Mouse (Mus musculus): ENCODE data around the gene Fam71e1. TPM values are rescaled to one million over a fixed set of nuclear protein-coding genes. Genes with fewer than 3 reads are reported as not detected.

The Fam71e1 gene
- polyA plus RNA-seq, 1 experiment from 2014 or later = 11.4 TPM

DNA sequence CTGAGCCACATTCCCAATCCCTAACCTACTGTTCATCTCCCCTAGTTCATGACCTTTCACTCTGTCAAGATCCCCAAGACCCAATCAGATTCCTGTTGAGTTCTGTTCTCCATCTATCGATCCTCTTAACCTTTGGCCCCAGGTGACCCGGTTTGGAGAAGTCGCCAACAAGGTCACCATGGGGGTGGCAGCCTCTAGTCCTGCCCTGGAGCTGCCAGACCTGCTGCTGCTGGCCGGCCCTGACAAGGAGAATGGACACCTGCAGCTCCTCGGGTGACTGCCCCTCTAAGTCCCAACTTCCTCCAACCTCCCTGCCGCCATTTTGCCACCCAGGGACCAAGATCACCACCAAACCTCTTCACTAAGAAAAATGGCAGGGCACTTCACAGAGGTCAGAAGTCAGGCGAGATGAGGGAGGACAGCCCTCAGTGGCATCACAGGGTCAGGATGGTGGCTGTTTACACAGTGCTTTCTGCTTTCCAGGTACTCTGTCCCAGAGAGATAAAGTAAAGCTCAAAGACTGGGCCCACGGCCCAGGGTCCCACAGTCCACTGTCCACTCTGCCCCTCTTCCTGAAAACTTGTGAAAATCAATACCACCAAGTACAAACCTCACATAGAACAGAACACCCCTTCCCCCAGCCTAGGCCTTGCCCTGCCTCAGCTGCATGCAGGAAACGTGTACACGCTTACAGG, 1.1 kb downstream of the Fam71e1 start:
- Histone ChIP-seq H3K9ac (replicated peaks; ENCODE audit: low read depth) (no peak overlapping the region), H3K4me2 (replicated peaks; ENCODE audit: low read depth, low read length) (peak overlapping the region; percentile 86; the same call in 1 of the 2 replicates)
- TF ChIP-seq CTCF (IDR thresholded peaks at IDR 0.05) (no peak), EP300 (IDR thresholded peaks at IDR 0.05) (no peak)

GRCm38 (mm10) chr7:44498922-44499321, 2.5 kb downstream of the Fam71e1 start:
- H3K27ac ChIP-seq (ENCODE audit: low read length) = no peak overlapping the region
- no peak overlapping the region for H3K9ac ChIP-seq (replicated peaks; ENCODE audit: low read depth)
- 69% methylated on average over 1 of the region's 1 CpGs for WGBS
- peaks cover 10% of the 10 kb centered on the region; the same call in 1 of the 2 replicates for H3K4me1 ChIP-seq (ENCODE audit: insufficient read depth, low read depth, low read length)
- DNase-seq (ENCODE audit: low spot score) (no peak), ATAC-seq (no peak)
- H3K27me3 ChIP-seq (replicated peaks; ENCODE audit: insufficient read depth, low read length) = no peaks in the 10 kb centered on the region
- no peaks in the 10 kb centered on the region for H3K36me3 ChIP-seq (ENCODE audit: insufficient read depth, low read length)
- no peak overlapping the region for H3K4me2 ChIP-seq (replicated peaks; ENCODE audit: low read depth, low read length)
- no peak overlapping the region for H3K4me3 ChIP-seq (ENCODE audit: low read depth, low read length)
- TF ChIP-seq CTCF (IDR thresholded peaks at IDR 0.05) (no peak), EP300 (IDR thresholded peaks at IDR 0.05) (no peak)
- no peaks in the 10 kb centered on the region for H3K9me3 ChIP-seq (ENCODE audit: low read length)

More for the DNA sequence above, 1.1 kb downstream of the Fam71e1 start:
- Histone ChIP-seq H3K36me3 (ENCODE audit: insufficient read depth, low read length) (no peaks in the 10 kb centered on the region), H3K4me3 (ENCODE audit: low read depth, low read length) (no peak overlapping the region), H3K4me1 (ENCODE audit: insufficient read depth, low read depth, low read length) (peaks cover 10% of the 10 kb centered on the region; the same call in 1 of the 2 replicates), H3K9me3 (ENCODE audit: low read length) (no peaks in the 10 kb centered on the region), H3K27ac (ENCODE audit: low read length) (no peak overlapping the region), H3K27me3 (replicated peaks; ENCODE audit: insufficient read depth, low read length) (no peaks in the 10 kb centered on the region)
- ATAC-seq = no peak
- no peak for DNase-seq (ENCODE audit: low spot score)
- 72% methylated on average over 10 of the region's 10 CpGs for WGBS

- no peak overlapping the region for H3K4me3 ChIP-seq (ENCODE audit: low read depth, low read length)
- 58% methylated on average over 17 of the region's 20 CpGs for WGBS
Observed at GRCm38 (mm10) chr7:44500046-44500445, 3.7 kb downstream of the Fam71e1 start.

DNA sequence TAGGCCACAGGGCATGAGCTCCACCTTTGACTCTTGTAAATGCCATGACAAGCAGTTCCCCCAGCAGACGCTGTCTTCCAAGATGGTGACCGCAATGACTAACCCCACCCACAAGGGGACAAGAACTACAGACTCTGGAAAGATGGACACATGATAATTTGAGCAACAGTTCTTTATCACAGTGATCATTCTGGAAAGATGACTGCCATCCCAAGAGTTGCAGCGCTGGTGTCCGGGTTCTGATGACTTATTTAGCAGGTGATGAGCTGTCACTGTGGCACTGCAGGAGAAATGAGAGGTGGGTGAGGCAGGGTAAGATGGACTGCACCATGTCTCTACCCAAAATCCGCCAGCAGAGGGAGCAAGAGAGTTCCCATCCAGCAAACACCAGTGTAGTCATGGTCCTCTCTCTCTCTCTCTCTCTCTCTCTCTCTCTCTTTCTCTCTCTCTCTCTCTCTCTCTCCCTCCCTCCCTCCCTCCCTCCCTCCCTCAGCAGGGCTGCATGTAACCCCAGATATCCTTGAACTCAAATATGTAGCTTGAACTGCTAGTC, 5.3 kb downstream of the Fam71e1 start:
- H3K4me3 ChIP-seq (ENCODE audit: low read depth, low read length) = no peak overlapping the region
- H3K27me3 ChIP-seq (replicated peaks; ENCODE audit: insufficient read depth, low read length) = no peaks in the 10 kb centered on the region
- ATAC-seq (peak; percentile 67), DNase-seq (ENCODE audit: low spot score) (peak; percentile 69)
- no peak overlapping the region for H3K9ac ChIP-seq (replicated peaks; ENCODE audit: low read depth)
- no peak for TF ChIP-seq EP300 (IDR thresholded peaks at IDR 0.05)
- peak; percentile 79 for TF ChIP-seq CTCF (IDR thresholded peaks at IDR 0.05)
- WGBS = 30% methylated on average over 5 of the region's 5 CpGs
- no peaks in the 10 kb centered on the region for H3K9me3 ChIP-seq (ENCODE audit: low read length)
- no peaks in the 10 kb centered on the region for H3K36me3 ChIP-seq (ENCODE audit: insufficient read depth, low read length)
- H3K4me1 ChIP-seq (ENCODE audit: insufficient read depth, low read depth, low read length) = peaks cover 4% of the 10 kb centered on the region; the same call in 1 of the 2 replicates
- no peak overlapping the region for H3K4me2 ChIP-seq (replicated peaks; ENCODE audit: low read depth, low read length)
- H3K27ac ChIP-seq (ENCODE audit: low read length) = no peak overlapping the region

More at GRCm38 (mm10) chr7:44500046-44500445, 3.7 kb downstream of the Fam71e1 start:
- TF ChIP-seq CTCF (IDR thresholded peaks at IDR 0.05) (no peak), EP300 (IDR thresholded peaks at IDR 0.05) (no peak)
- Histone ChIP-seq H3K4me1 (ENCODE audit: insufficient read depth, low read depth, low read length) (peaks cover 10% of the 10 kb centered on the region; the same call in 1 of the 2 replicates), H3K9me3 (ENCODE audit: low read length) (no peaks in the 10 kb centered on the region), H3K36me3 (ENCODE audit: insufficient read depth, low read length) (no peaks in the 10 kb centered on the region), H3K4me2 (replicated peaks; ENCODE audit: low read depth, low read length) (no peak overlapping the region), H3K9ac (replicated peaks; ENCODE audit: low read depth) (no peak overlapping the region), H3K27ac (ENCODE audit: low read length) (no peak overlapping the region), H3K27me3 (replicated peaks; ENCODE audit: insufficient read depth, low read length) (no peaks in the 10 kb centered on the region)
- ATAC-seq = no peak
- DNase-seq (ENCODE audit: low spot score) = no peak

DNA sequence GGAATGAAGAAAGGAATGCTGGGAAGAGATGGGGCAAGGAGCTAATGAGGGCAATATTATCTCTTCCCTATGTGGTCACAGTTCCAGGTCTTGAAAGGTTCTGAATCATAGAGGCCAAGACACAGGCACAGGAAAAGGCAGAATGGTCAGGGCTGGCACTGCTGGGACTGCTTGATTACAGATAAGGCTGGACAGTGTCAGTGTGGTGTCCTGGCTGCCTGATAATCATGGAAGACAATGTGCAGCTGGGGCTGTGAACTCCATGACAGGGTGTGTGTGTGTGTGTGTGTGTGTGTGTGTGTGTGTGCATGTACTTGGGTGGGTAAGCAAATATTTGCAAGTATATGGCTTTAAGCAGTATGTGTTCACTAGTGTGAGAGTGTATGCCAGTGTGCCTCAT, 11.1 kb downstream of the Fam71e1 start:
- ATAC-seq (no peak), DNase-seq (ENCODE audit: low spot score) (no peak)
- Histone ChIP-seq H3K9ac (replicated peaks; ENCODE audit: low read depth) (no peak overlapping the region), H3K4me1 (ENCODE audit: insufficient read depth, low read depth, low read length) (no peaks in the 10 kb centered on the region), H3K9me3 (ENCODE audit: low read length) (no peaks in the 10 kb centered on the region), H3K4me2 (replicated peaks; ENCODE audit: low read depth, low read length) (no peak overlapping the region), H3K27ac (ENCODE audit: low read length) (no peak overlapping the region), H3K4me3 (ENCODE audit: low read depth, low read length) (no peak overlapping the region), H3K27me3 (replicated peaks; ENCODE audit: insufficient read depth, low read length) (no peaks in the 10 kb centered on the region), H3K36me3 (ENCODE audit: insufficient read depth, low read length) (no peaks in the 10 kb centered on the region)
- TF ChIP-seq EP300 (IDR thresholded peaks at IDR 0.05) (no peak), CTCF (IDR thresholded peaks at IDR 0.05) (no peak)

GRCm38 (mm10) chr7:44519240-44519913, 23.0 kb downstream of the Fam71e1 start:
- 0 out of 2 replicates have a peak, but pooled peaks cover 3% of the 10 kb centered on the region for H3K4me1 ChIP-seq (ENCODE audit: insufficient read depth, low read depth, low read length)
- DNase-seq (ENCODE audit: low spot score) (no peak), ATAC-seq (no peak)
- no peaks in the 10 kb centered on the region for H3K36me3 ChIP-seq (ENCODE audit: insufficient read depth, low read length)
- H3K9me3 ChIP-seq (ENCODE audit: low read length) = no peaks in the 10 kb centered on the region
- 61% methylated on average over 9 of the region's 9 CpGs for WGBS
- H3K4me2 ChIP-seq (replicated peaks; ENCODE audit: low read depth, low read length) = no peak overlapping the region
- TF ChIP-seq EP300 (IDR thresholded peaks at IDR 0.05) (no peak), CTCF (IDR thresholded peaks at IDR 0.05) (peak; percentile 29; the same call in 1 of the 2 replicates)
- 0 out of 2 replicates have a peak, but pooled peaks cover 8% of the 10 kb centered on the region for H3K27me3 ChIP-seq (replicated peaks; ENCODE audit: insufficient read depth, low read length)
- no peak overlapping the region for H3K4me3 ChIP-seq (ENCODE audit: low read depth, low read length)
- no peak overlapping the region for H3K9ac ChIP-seq (replicated peaks; ENCODE audit: low read depth)
- H3K27ac ChIP-seq (ENCODE audit: low read length) = no peak overlapping the region

Measured in lung, postnatal 0 days (tissue).